20 mouse cellular contexts compared by ENCODE assay signal in the genomic region with DNA sequence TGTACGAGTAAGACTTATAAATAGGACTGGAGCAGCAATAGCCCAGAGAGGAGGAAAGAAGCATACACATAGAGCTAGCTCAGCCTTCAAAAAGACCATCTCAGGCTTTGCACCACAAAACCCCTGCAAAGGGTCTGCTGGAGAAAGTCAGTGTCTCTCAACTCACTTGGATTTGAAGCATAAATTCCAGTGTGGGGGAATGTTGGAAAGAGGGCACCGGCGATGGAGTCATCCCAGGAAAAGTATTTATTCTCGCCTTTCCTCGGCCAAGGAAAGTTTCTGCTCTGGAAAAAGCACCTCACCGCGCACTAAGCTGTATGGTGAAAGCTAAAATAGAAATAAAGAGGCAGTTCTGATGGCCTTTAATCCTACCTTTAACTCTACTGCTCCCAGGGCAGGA. TPM values are rescaled to one million over a fixed set of nuclear protein-coding genes. Genes with fewer than 3 reads are reported as not detected.
"Had no signal": no experiment of that assay in that cellular context is flagged by ENCODE, and none has a peak within 500 bp of the region (broad histone marks: within the 10 kb centered on the region; RNA-seq: fewer than 3 reads in every experiment).

No protein-coding gene starts in this region.

- DNase-seq: lung, adult 18-20 months; lung, embryonic 14.5 days; lung, postnatal 10 days; lung, postnatal 4 days; midbrain, embryonic 14.5 days; retina, postnatal 1 day; right cerebral cortex, postnatal 25 days; right cerebral cortex, postnatal 4 days; spleen, adult 18-20 months; thymus, adult 18-20 months; thymus, postnatal 14 days; thymus, postnatal 36 days had no signal

- H3K4me3 ChIP-seq: midbrain, embryonic 10.5 days; midbrain, embryonic 12.5 days; myocyte; neural tube, embryonic 13.5 days; neural tube, embryonic 15.5 days had no signal

- H3K27ac ChIP-seq: midbrain, embryonic 10.5 days; midbrain, embryonic 12.5 days; neural tube, embryonic 13.5 days; neural tube, embryonic 15.5 days had no signal

- ATAC-seq: midbrain, embryonic 16.5 days had no signal

RNA-seq across cellular contexts. Expression of gene Cemip, which starts 32.4 kb away (rescaled TPM):
- polyA plus RNA-seq: liver, embryonic 16.5 days; thymus, postnatal 0 days had no signal
